Comparison of ENCODE assay signal across 24 mouse cellular contexts in the genomic region with DNA sequence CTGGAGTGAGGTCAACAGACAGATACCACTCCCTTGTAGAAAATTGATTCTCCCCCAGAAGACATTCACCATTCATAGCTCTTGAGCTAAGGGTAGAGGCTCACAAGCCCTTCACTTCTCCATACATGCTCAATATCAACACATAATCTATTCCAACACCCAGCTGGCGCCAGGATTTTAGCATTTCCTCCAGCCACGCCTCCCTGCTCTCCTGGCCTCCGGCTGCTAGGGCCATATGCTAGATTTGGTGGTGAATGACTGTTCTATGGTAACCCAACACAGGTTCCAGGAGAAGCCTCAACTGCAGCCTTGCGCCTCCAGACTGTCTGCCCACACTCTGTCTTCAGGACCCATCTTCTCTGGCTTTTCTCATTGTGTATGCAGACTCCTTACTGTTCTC.
DNase-seq lines count a peak whose midpoint lies in the region; ATAC-seq and TF ChIP-seq lines count a peak whose summit lies in the region.
"Had no signal": no experiment of that assay in that cellular context is flagged by ENCODE, and none has a peak within 500 bp of the region (broad histone marks: within the 10 kb centered on the region; RNA-seq: fewer than 3 reads in every experiment).

No protein-coding gene starts in this region.

- no peak overlapping the region for H3K4me2 ChIP-seq in forebrain, embryonic 13.5 days
- H3K4me2 ChIP-seq in forebrain, embryonic 16.5 days (ENCODE audit: low read length), result no peak overlapping the region
- H3K4me2 ChIP-seq in hindbrain, embryonic 15.5 days, result no peak overlapping the region
- H3K4me2 ChIP-seq in hindbrain, postnatal 0 days (ENCODE audit: low read depth, low read length), result no peak overlapping the region
- H3K4me2 ChIP-seq in midbrain, embryonic 12.5 days (replicated peaks), result no peak overlapping the region
- no peak overlapping the region for H3K4me2 ChIP-seq in midbrain, embryonic 15.5 days
- no peak overlapping the region for H3K4me2 ChIP-seq in neural tube, embryonic 15.5 days
- H3K4me2 ChIP-seq: embryonic facial prominence, embryonic 12.5 days; intestine, embryonic 15.5 days; limb, embryonic 15.5 days; liver, embryonic 15.5 days had no signal

- no peaks in the 10 kb centered on the region for H3K36me3 ChIP-seq in forebrain, embryonic 13.5 days (ENCODE audit: poor library complexity, severe bottlenecking)
- H3K36me3 ChIP-seq in forebrain, embryonic 16.5 days (ENCODE audit: control insufficient read depth, insufficient read depth), result no peaks in the 10 kb centered on the region
- no peaks in the 10 kb centered on the region for H3K36me3 ChIP-seq in hindbrain, embryonic 15.5 days
- no peaks in the 10 kb centered on the region for H3K36me3 ChIP-seq in hindbrain, postnatal 0 days (ENCODE audit: insufficient read depth, low read length)
- H3K36me3 ChIP-seq in midbrain, embryonic 12.5 days, result no peaks in the 10 kb centered on the region
- H3K36me3 ChIP-seq in midbrain, embryonic 15.5 days (replicated peaks), result no peaks in the 10 kb centered on the region
- no peaks in the 10 kb centered on the region for H3K36me3 ChIP-seq in neural tube, embryonic 15.5 days
- H3K36me3 ChIP-seq: embryonic facial prominence, embryonic 12.5 days; intestine, embryonic 15.5 days; limb, embryonic 15.5 days; liver, embryonic 15.5 days had no signal

- H3K27me3 ChIP-seq in forebrain, embryonic 13.5 days, result no peaks in the 10 kb centered on the region
- H3K27me3 ChIP-seq in forebrain, embryonic 16.5 days (replicated peaks; ENCODE audit: control insufficient read depth, insufficient read depth, low read length), result no peaks in the 10 kb centered on the region
- H3K27me3 ChIP-seq in hindbrain, embryonic 15.5 days, result no peaks in the 10 kb centered on the region
- no peaks in the 10 kb centered on the region for H3K27me3 ChIP-seq in hindbrain, postnatal 0 days (ENCODE audit: insufficient read depth, low read length)
- no peaks in the 10 kb centered on the region for H3K27me3 ChIP-seq in midbrain, embryonic 12.5 days
- H3K27me3 ChIP-seq in midbrain, embryonic 15.5 days (replicated peaks), result no peaks in the 10 kb centered on the region
- H3K27me3 ChIP-seq in neural tube, embryonic 15.5 days (replicated peaks), result no peaks in the 10 kb centered on the region
- H3K27me3 ChIP-seq: CH12.LX; embryonic facial prominence, embryonic 12.5 days; intestine, embryonic 15.5 days; limb, embryonic 15.5 days; liver, embryonic 15.5 days; megakaryocyte, embryonic 14.5 days had no signal

- H3K4me3 ChIP-seq in forebrain, embryonic 13.5 days, result no peak overlapping the region
- no peak overlapping the region for H3K4me3 ChIP-seq in forebrain, embryonic 16.5 days (replicated peaks; ENCODE audit: low read length)
- H3K4me3 ChIP-seq in hindbrain, embryonic 15.5 days, result no peak overlapping the region
- H3K4me3 ChIP-seq in hindbrain, postnatal 0 days (ENCODE audit: low read length), result no peak overlapping the region
- H3K4me3 ChIP-seq in midbrain, embryonic 12.5 days, result no peak overlapping the region
- no peak overlapping the region for H3K4me3 ChIP-seq in midbrain, embryonic 15.5 days
- no peak overlapping the region for H3K4me3 ChIP-seq in neural tube, embryonic 15.5 days (replicated peaks)
- H3K4me3 ChIP-seq: embryonic facial prominence, embryonic 12.5 days; erythroblast, embryonic 14.5 days; heart, adult 2 months; intestine, embryonic 15.5 days; limb, embryonic 15.5 days; liver, embryonic 15.5 days had no signal

- no peaks in the 10 kb centered on the region for H3K9me3 ChIP-seq in forebrain, embryonic 13.5 days (replicated peaks)
- H3K9me3 ChIP-seq in forebrain, embryonic 16.5 days (ENCODE audit: control insufficient read depth, low read length), result no peaks in the 10 kb centered on the region
- H3K9me3 ChIP-seq in hindbrain, embryonic 15.5 days, result no peaks in the 10 kb centered on the region
- H3K9me3 ChIP-seq in hindbrain, postnatal 0 days (ENCODE audit: low read length), result no peaks in the 10 kb centered on the region
- no peaks in the 10 kb centered on the region for H3K9me3 ChIP-seq in midbrain, embryonic 12.5 days
- no peaks in the 10 kb centered on the region for H3K9me3 ChIP-seq in midbrain, embryonic 15.5 days
- H3K9me3 ChIP-seq in neural tube, embryonic 15.5 days (replicated peaks), result no peaks in the 10 kb centered on the region
- H3K9me3 ChIP-seq: embryonic facial prominence, embryonic 12.5 days; intestine, embryonic 15.5 days; limb, embryonic 15.5 days; liver, embryonic 15.5 days had no signal

- 82% methylated on average over 4 of the region's 4 CpGs for WGBS in forebrain, embryonic 13.5 days
- 53% methylated on average over 4 of the region's 4 CpGs for WGBS in forebrain, embryonic 16.5 days
- 70% methylated on average over 4 of the region's 4 CpGs for WGBS in hindbrain, embryonic 15.5 days
- 67% methylated on average over 4 of the region's 4 CpGs for WGBS in hindbrain, postnatal 0 days
- WGBS in midbrain, embryonic 12.5 days, result 82% methylated on average over 4 of the region's 4 CpGs
- 85% methylated on average over 4 of the region's 4 CpGs for WGBS in midbrain, embryonic 15.5 days
- WGBS in neural tube, embryonic 15.5 days, result 67% methylated on average over 4 of the region's 4 CpGs

- TF ChIP-seq CTCF in hindbrain, postnatal 0 days (IDR thresholded peaks at IDR 0.05; ENCODE audit: low read depth), result no peak

- 0 out of 2 replicates have a peak, but pooled peaks have one; percentile 48 for ATAC-seq in forebrain, embryonic 13.5 days
- ATAC-seq in forebrain, embryonic 16.5 days, result no peak
- ATAC-seq in hindbrain, embryonic 15.5 days (ENCODE audit: low FRiP score, low read depth), result no peak
- no peak for ATAC-seq in hindbrain, postnatal 0 days
- ATAC-seq in midbrain, embryonic 12.5 days (ENCODE audit: low FRiP score, low read depth), result no peak
- ATAC-seq in midbrain, embryonic 15.5 days (replicated peaks), result no peak
- ATAC-seq in neural tube, embryonic 15.5 days (ENCODE audit: low FRiP score), result no peak
- ATAC-seq: intestine, embryonic 15.5 days had no signal

- H3K4me1 ChIP-seq in forebrain, embryonic 13.5 days, result peaks cover 11% of the 10 kb centered on the region
- H3K4me1 ChIP-seq in forebrain, embryonic 16.5 days (replicated peaks; ENCODE audit: control insufficient read depth, insufficient read depth, low read length), result peaks cover 16% of the 10 kb centered on the region
- H3K4me1 ChIP-seq in hindbrain, embryonic 15.5 days (replicated peaks), result peaks cover 18% of the 10 kb centered on the region
- no peaks in the 10 kb centered on the region for H3K4me1 ChIP-seq in hindbrain, postnatal 0 days (ENCODE audit: insufficient read depth, low read length)
- peaks cover 7% of the 10 kb centered on the region; the same call in 1 of the 2 replicates for H3K4me1 ChIP-seq in midbrain, embryonic 12.5 days
- H3K4me1 ChIP-seq in midbrain, embryonic 15.5 days, result peaks cover 14% of the 10 kb centered on the region; the same call in 1 of the 2 replicates
- peaks cover 17% of the 10 kb centered on the region for H3K4me1 ChIP-seq in neural tube, embryonic 15.5 days
- H3K4me1 ChIP-seq: embryonic facial prominence, embryonic 12.5 days; limb, embryonic 15.5 days; liver, embryonic 15.5 days; megakaryocyte, embryonic 14.5 days had no signal

- H3K27ac ChIP-seq in forebrain, embryonic 13.5 days, result no peak overlapping the region
- H3K27ac ChIP-seq in forebrain, embryonic 16.5 days (ENCODE audit: low read length), result no peak overlapping the region
- H3K27ac ChIP-seq in hindbrain, embryonic 15.5 days (replicated peaks), result peak overlapping the region; percentile 56; the same call in 1 of the 2 replicates
- H3K27ac ChIP-seq in hindbrain, postnatal 0 days, result no peak overlapping the region
- 0 out of 2 replicates have a peak overlapping the region, but pooled peaks have one; percentile 10 for H3K27ac ChIP-seq in midbrain, embryonic 12.5 days (replicated peaks)
- H3K27ac ChIP-seq in midbrain, embryonic 15.5 days, result no peak overlapping the region; the same call in 1 of the 2 replicates
- H3K27ac ChIP-seq in neural tube, embryonic 15.5 days (replicated peaks), result peak overlapping the region; percentile 65
- H3K27ac ChIP-seq: embryonic facial prominence, embryonic 12.5 days; heart, adult 2 months; intestine, embryonic 15.5 days; limb, embryonic 15.5 days; liver, embryonic 15.5 days had no signal

- DNase-seq in hindbrain, postnatal 0 days (ENCODE audit: low spot score), result no peak
- DNase-seq: adrenal gland, postnatal 25 days; cerebellum, adult 9-10 months; gastrocnemius, postnatal 25 days; heart, adult 2 months; heart, postnatal 36 days; kidney, adult 9 months; kidney, postnatal 25 days; right cerebral cortex, adult 18-20 months; thymus, adult 18-20 months; thymus, postnatal 4 days had no signal

- H3K9ac ChIP-seq in forebrain, embryonic 13.5 days, result no peak overlapping the region
- no peak overlapping the region for H3K9ac ChIP-seq in forebrain, embryonic 16.5 days (replicated peaks; ENCODE audit: low read depth, low read length)
- no peak overlapping the region for H3K9ac ChIP-seq in hindbrain, embryonic 15.5 days
- H3K9ac ChIP-seq in hindbrain, postnatal 0 days (replicated peaks; ENCODE audit: low read length), result no peak overlapping the region
- no peak overlapping the region for H3K9ac ChIP-seq in midbrain, embryonic 12.5 days (replicated peaks)
- no peak overlapping the region for H3K9ac ChIP-seq in midbrain, embryonic 15.5 days
- no peak overlapping the region for H3K9ac ChIP-seq in neural tube, embryonic 15.5 days (replicated peaks)
- H3K9ac ChIP-seq: embryonic facial prominence, embryonic 12.5 days; intestine, embryonic 15.5 days; limb, embryonic 15.5 days; liver, embryonic 15.5 days had no signal

Comparison
In these comparisons a context has a peak if more than half of its experiments do, and no peak if none do; other contexts are left out.
1. H3K27ac ChIP-seq: peak in hindbrain, embryonic 15.5 days (single experiment), midbrain, embryonic 12.5 days (single experiment) and neural tube, embryonic 15.5 days (single experiment); none in forebrain, embryonic 13.5 days (single experiment), forebrain, embryonic 16.5 days (single experiment), hindbrain, postnatal 0 days (single experiment) and midbrain, embryonic 15.5 days (single experiment).